Mouse (Mus musculus) megakaryocyte-erythroid progenitor cell, adult 5-6 weeks (primary cell): ENCODE measurements around the gene Nxnl1. TPM values are rescaled to one million over a fixed set of nuclear protein-coding genes. Genes with fewer than 3 reads are reported as not detected.
"Not testable (repeated sequence)": the region's sequence is repeated elsewhere in the genome, so short reads cannot be mapped to it uniquely, and the experiment has no call there.

ENCODE experiments used
- ATAC-seq: replicated peaks from 2 replicates; pipeline ENCODE4 v1.8.0; 2016; ENCODE audit warnings: mild to moderate bottlenecking, inconsistent platforms; ENCODE audit not compliant: severe bottlenecking, poor library complexity, low FRiP score, low TSS enrichment
- total RNA-seq, 2 experiments: library from RNA; stranded (forward) in 1 of 2; stranded (reverse) in 1 of 2; fragments of 200-1000, 215-1000 nt in 1 of 2; fragments of >200 nt in 1 of 2; fragmentation: Nextera tagmentation in 1 of 2; gene quantifications; 2 replicates each; pipeline ENCODE4 v1.2.3; 2014 to 2017

Gene Nxnl1
- total RNA-seq, 2 experiments from 2014 or later, result not detected

GRCm38 (mm10) chr8:71527162-71527870, 39.1 kb downstream of the Nxnl1 start:
- no peak for ATAC-seq

GRCm38 (mm10) chr8:71526272-71526671, 40.1 kb downstream of the Nxnl1 start:
- ATAC-seq, result no peak

- no peak for ATAC-seq
Measured at GRCm38 (mm10) chr8:71525226-71526050, 41.0 kb downstream of the Nxnl1 start, which contains the start of gene Ccdc194. Gene Ccdc194 (minus strand): TSS chr8:71525711.

- peak; percentile 93 for ATAC-seq
Measured at GRCm38 (mm10) chr8:71521634-71522033, 44.8 kb downstream of the Nxnl1 start.

- ATAC-seq, result not testable (repeated sequence)
Measured at GRCm38 (mm10) chr8:71519037-71519825, 47.2 kb downstream of the Nxnl1 start.

- no peak for ATAC-seq
Measured at GRCm38 (mm10) chr8:71516786-71517185, 49.6 kb downstream of the Nxnl1 start.

GRCm38 (mm10) chr8:71515043-71515442, 51.4 kb downstream of the Nxnl1 start:
- no peak for ATAC-seq

GRCm38 (mm10) chr8:71513018-71513754, 53.2 kb downstream of the Nxnl1 start:
- no peak for ATAC-seq

GRCm38 (mm10) chr8:71511644-71512043, 54.8 kb downstream of the Nxnl1 start, which contains the start of gene Plvap:
Gene Plvap (minus strand): TSS chr8:71511752.
- peak; percentile 92 for ATAC-seq

Other genes starting within 250 kb of the Nxnl1 start
- gene Use1, start 199.8 kb downstream of the Nxnl1 start, total RNA-seq (2014; fragmentation: Nextera tagmentation), result 147 and 161 TPM in 2 replicates
- 129 and 139 TPM in 2 replicates for gene Use1, start 199.8 kb downstream of the Nxnl1 start, total RNA-seq (2017)
- gene Ocel1, start 195.3 kb downstream of the Nxnl1 start, total RNA-seq (2014; fragmentation: Nextera tagmentation), result 6.4 and 7.4 TPM in 2 replicates
- 8.1 and 13.8 TPM in 2 replicates for gene Ocel1, start 195.3 kb downstream of the Nxnl1 start, total RNA-seq (2017)
- 1.4 and 3.2 TPM in 2 replicates for gene Nr2f6, start 184.6 kb downstream of the Nxnl1 start, total RNA-seq (2014; fragmentation: Nextera tagmentation)
- 1.7 TPM in 1 of 2 replicates, not detected in the other for gene Nr2f6, start 184.6 kb downstream of the Nxnl1 start, total RNA-seq (2017)
- gene Ushbp1, start 170.8 kb downstream of the Nxnl1 start, total RNA-seq (2014; fragmentation: Nextera tagmentation), result not detected in 2 replicates
- gene Ushbp1, start 170.8 kb downstream of the Nxnl1 start, total RNA-seq (2017), result not detected in 2 replicates
- 107 and 130 TPM in 2 replicates for gene Babam1, start 169.7 kb downstream of the Nxnl1 start, total RNA-seq (2014; fragmentation: Nextera tagmentation)
- 73.7 and 90.2 TPM in 2 replicates for gene Babam1, start 169.7 kb downstream of the Nxnl1 start, total RNA-seq (2017)
- gene Ankle1, start 160.6 kb downstream of the Nxnl1 start, total RNA-seq (2014; fragmentation: Nextera tagmentation), result 42.2 and 46.2 TPM in 2 replicates
- gene Ankle1, start 160.6 kb downstream of the Nxnl1 start, total RNA-seq (2017), result 13.3 and 23.5 TPM in 2 replicates
- 5.3 and 7.1 TPM in 2 replicates for gene Abhd8, start 102.9 kb downstream of the Nxnl1 start, total RNA-seq (2014; fragmentation: Nextera tagmentation)
- gene Abhd8, start 102.9 kb downstream of the Nxnl1 start, total RNA-seq (2017), result 4.7 and 6.3 TPM in 2 replicates
- gene Mrpl34, start 101.6 kb downstream of the Nxnl1 start, total RNA-seq (2014; fragmentation: Nextera tagmentation), result 82.3 and 120 TPM in 2 replicates
- gene Mrpl34, start 101.6 kb downstream of the Nxnl1 start, total RNA-seq (2017), result 46.7 and 63.4 TPM in 2 replicates
- 31.4 and 47.5 TPM in 2 replicates for gene Dda1, start 97.4 kb downstream of the Nxnl1 start, total RNA-seq (2014; fragmentation: Nextera tagmentation)
- 13.3 and 19.6 TPM in 2 replicates for gene Dda1, start 97.4 kb downstream of the Nxnl1 start, total RNA-seq (2017)
- gene Ano8, start 80.6 kb downstream of the Nxnl1 start, total RNA-seq (2014; fragmentation: Nextera tagmentation), result 2.4 and 4.5 TPM in 2 replicates
- 2.3 and 3.4 TPM in 2 replicates for gene Ano8, start 80.6 kb downstream of the Nxnl1 start, total RNA-seq (2017)
- 15.1 and 20.3 TPM in 2 replicates for gene Gtpbp3, start 78.5 kb downstream of the Nxnl1 start, total RNA-seq (2014; fragmentation: Nextera tagmentation)
- 18.7 and 32.1 TPM in 2 replicates for gene Gtpbp3, start 78.5 kb downstream of the Nxnl1 start, total RNA-seq (2017)
- 7.2 and 8.9 TPM in 2 replicates for gene Plvap, start 54.8 kb downstream of the Nxnl1 start, total RNA-seq (2014; fragmentation: Nextera tagmentation)
- 6.9 and 9.3 TPM in 2 replicates for gene Plvap, start 54.8 kb downstream of the Nxnl1 start, total RNA-seq (2017)
- gene Ccdc194, start 40.9 kb downstream of the Nxnl1 start, total RNA-seq (2014; fragmentation: Nextera tagmentation), result not detected in 2 replicates
- not detected in 2 replicates for gene Ccdc194, start 40.9 kb downstream of the Nxnl1 start, total RNA-seq (2017)
- 31.1 and 46.7 TPM in 2 replicates for gene Bst2, start 29.1 kb downstream of the Nxnl1 start, total RNA-seq (2014; fragmentation: Nextera tagmentation)
- gene Bst2, start 29.1 kb downstream of the Nxnl1 start, total RNA-seq (2017), result 34.9 and 90.9 TPM in 2 replicates
- gene Mvb12a, start 23.7 kb downstream of the Nxnl1 start, total RNA-seq (2014; fragmentation: Nextera tagmentation), result 19.9 and 24.4 TPM in 2 replicates
- gene Mvb12a, start 23.7 kb downstream of the Nxnl1 start, total RNA-seq (2017), result 23.9 and 31.7 TPM in 2 replicates
- gene Tmem221, start 7.7 kb downstream of the Nxnl1 start, total RNA-seq (2014; fragmentation: Nextera tagmentation), result not detected in 2 replicates
- gene Tmem221, start 7.7 kb downstream of the Nxnl1 start, total RNA-seq (2017), result not detected in 2 replicates
- gene Slc27a1, start 2.3 kb upstream of the Nxnl1 start, total RNA-seq (2014; fragmentation: Nextera tagmentation), result 3.0 and 6.3 TPM in 2 replicates
- 0.95 and 3.1 TPM in 2 replicates for gene Slc27a1, start 2.3 kb upstream of the Nxnl1 start, total RNA-seq (2017)
- 104 and 132 TPM in 2 replicates for gene Pgls, start 25.6 kb upstream of the Nxnl1 start, total RNA-seq (2014; fragmentation: Nextera tagmentation)
- 76.2 and 80.7 TPM in 2 replicates for gene Pgls, start 25.6 kb upstream of the Nxnl1 start, total RNA-seq (2017)
- gene Fam129c, start 31.0 kb upstream of the Nxnl1 start, total RNA-seq (2014; fragmentation: Nextera tagmentation), result 15.9 and 42.5 TPM in 2 replicates
- 0.14 and 15.0 TPM in 2 replicates for gene Fam129c, start 31.0 kb upstream of the Nxnl1 start, total RNA-seq (2017)
- 55.8 and 58.0 TPM in 2 replicates for gene Colgalt1, start 44.4 kb upstream of the Nxnl1 start, total RNA-seq (2014; fragmentation: Nextera tagmentation)
- gene Colgalt1, start 44.4 kb upstream of the Nxnl1 start, total RNA-seq (2017), result 40.1 and 44.4 TPM in 2 replicates
- 0.26 and 0.64 TPM in 2 replicates for gene Unc13a, start 105.2 kb upstream of the Nxnl1 start, total RNA-seq (2014; fragmentation: Nextera tagmentation)
- 0.27 TPM in 1 of 2 replicates, not detected in the other for gene Unc13a, start 105.2 kb upstream of the Nxnl1 start, total RNA-seq (2017)
- gene Jak3, start 109.7 kb upstream of the Nxnl1 start, total RNA-seq (2014; fragmentation: Nextera tagmentation), result 5.2 and 10.4 TPM in 2 replicates
- gene Jak3, start 109.7 kb upstream of the Nxnl1 start, total RNA-seq (2017), result 1.8 and 4.5 TPM in 2 replicates
- 6.4 and 17.6 TPM in 2 replicates for gene Insl3, start 122.6 kb upstream of the Nxnl1 start, total RNA-seq (2014; fragmentation: Nextera tagmentation)
- 0.88 and 4.8 TPM in 2 replicates for gene Insl3, start 122.6 kb upstream of the Nxnl1 start, total RNA-seq (2017)
- 0.42 and 0.79 TPM in 2 replicates for gene B3gnt3, start 135.2 kb upstream of the Nxnl1 start, total RNA-seq (2014; fragmentation: Nextera tagmentation)
- gene B3gnt3, start 135.2 kb upstream of the Nxnl1 start, total RNA-seq (2017), result 0.30 and 0.99 TPM in 2 replicates
- gene Fcho1, start 159.1 kb upstream of the Nxnl1 start, total RNA-seq (2014; fragmentation: Nextera tagmentation), result 183 and 235 TPM in 2 replicates
- gene Fcho1, start 159.1 kb upstream of the Nxnl1 start, total RNA-seq (2017), result 68.1 and 88.4 TPM in 2 replicates